Mouse (Mus musculus) C2C12 (cell line): ENCODE results near the gene Hspb9. TPM values are rescaled to one million over a fixed set of nuclear protein-coding genes. Genes with fewer than 3 reads are reported as not detected.
A peak's percentile ranks its signal among the peaks of the same experiment; 100 is the strongest.

Experiments used
- H3K27me3 ChIP-seq: one replicate; pipeline ENCODE4 v1.6.1; 2011; ENCODE audit not compliant: control insufficient read depth, insufficient read depth, insufficient read length
- H3K36me3 ChIP-seq: one replicate; pipeline ENCODE4 v1.6.1; 2011; ENCODE audit not compliant: control insufficient read depth, insufficient read depth
- H3K4me3 ChIP-seq: one replicate; pipeline ENCODE4 v1.5.1; 2011; ENCODE audit warnings: mild to moderate bottlenecking, control low read depth; ENCODE audit not compliant: poor library complexity, insufficient read depth, severe bottlenecking
- H3K79me2 ChIP-seq: one replicate; pipeline ENCODE4 v1.6.1; 2011; ENCODE audit not compliant: control insufficient read depth, insufficient read depth
- H3K79me3 ChIP-seq: one replicate; pipeline ENCODE4 v1.6.1; 2011; ENCODE audit warnings: low read depth, control low read depth
- H3ac ChIP-seq: one replicate; pipeline ENCODE3; 2011; ENCODE audit warnings: low read depth; ENCODE audit not compliant: control insufficient read depth, insufficient read length
- CEBPB ChIP-seq: IDR thresholded peaks from one replicate; pipeline ENCODE4 v1.6.1; 2011; ENCODE audit warnings: low read depth, mild to moderate bottlenecking, control low read depth, moderate library complexity
- CTCF ChIP-seq: IDR thresholded peaks from one replicate; pipeline ENCODE4 v1.5.1; 2011; ENCODE audit not compliant: control insufficient read depth, insufficient read depth, insufficient read length
- FOSL1 ChIP-seq: IDR thresholded peaks from one replicate; pipeline ENCODE4 v1.8.0; 2011; ENCODE audit warnings: mild to moderate bottlenecking, low read length; ENCODE audit not compliant: poor library complexity, insufficient read depth, severe bottlenecking
- MAX ChIP-seq: IDR thresholded peaks from one replicate; pipeline ENCODE4 v1.6.1; 2011; ENCODE audit warnings: mild to moderate bottlenecking, control low read depth
- MYOD1 ChIP-seq: IDR thresholded peaks from one replicate; pipeline ENCODE4 v1.6.1; 2011; ENCODE audit warnings: low read depth; ENCODE audit not compliant: control insufficient read depth, insufficient read length
- MYOG ChIP-seq: IDR thresholded peaks from one replicate; pipeline ENCODE4 v1.6.1; 2011; ENCODE audit not compliant: control insufficient read depth, insufficient read length; ENCODE audit errors: extremely low read depth
- USF1 ChIP-seq: IDR thresholded peaks from one replicate; pipeline ENCODE4 v1.6.1; 2011; ENCODE audit warnings: low read depth, mild to moderate bottlenecking, control low read depth, moderate library complexity
- polyA plus RNA-seq: library from polyadenylated mRNA; unstranded; fragments of >200 nt; fragmentation: generic; extraction: Trizol; gene quantifications from one replicate; pipeline ENCODE4 v1.2.1, GENCODE M21; 2012; ENCODE audit warnings: missing spikeins

Gene Hspb9
- polyA plus RNA-seq, 1 experiment: 0.68 TPM

- H3K79me3 ChIP-seq: no peaks in the 10 kb centered on the region
- H3K4me3 ChIP-seq: no peak overlapping the region
- H3K79me2 ChIP-seq: no peaks in the 10 kb centered on the region
- no peak overlapping the region for H3ac ChIP-seq
- H3K27me3 ChIP-seq: peaks cover 83% of the 10 kb centered on the region
- H3K36me3 ChIP-seq: no peaks in the 10 kb centered on the region
- TF ChIP-seq MYOG: no peak
Measured at GRCm38 (mm10) chr11:100754693-100755057, 41.0 kb downstream of the Hspb9 start.

GRCm38 (mm10) chr11:100756476-100756875, 42.8 kb downstream of the Hspb9 start:
- TF ChIP-seq USF1 (no peak), CEBPB (no peak), MYOD1 (no peak), FOSL1 (no peak), CTCF (no peak), MYOG (no peak), MAX (no peak)
- no peaks in the 10 kb centered on the region for H3K36me3 ChIP-seq
- no peaks in the 10 kb centered on the region for H3K79me3 ChIP-seq
- H3K4me3 ChIP-seq: no peak overlapping the region
- peaks cover 89% of the 10 kb centered on the region for H3K27me3 ChIP-seq
- no peaks in the 10 kb centered on the region for H3K79me2 ChIP-seq
- H3ac ChIP-seq: no peak overlapping the region

GRCm38 (mm10) chr11:100757566-100757965, 43.9 kb downstream of the Hspb9 start:
- H3K27me3 ChIP-seq: peaks cover 87% of the 10 kb centered on the region
- no peaks in the 10 kb centered on the region for H3K79me2 ChIP-seq
- TF ChIP-seq MYOG (no peak), CTCF (no peak), MYOD1 (no peak), CEBPB (no peak), FOSL1 (no peak), USF1 (no peak), MAX (no peak)

GRCm38 (mm10) chr11:100758707-100759610, 45.3 kb downstream of the Hspb9 start:
- no peak for TF ChIP-seq CTCF
- no peak for TF ChIP-seq CEBPB
- TF ChIP-seq FOSL1: no peak
- TF ChIP-seq MAX: no peak
- TF ChIP-seq MYOG: no peak
- no peak for TF ChIP-seq MYOD1
- TF ChIP-seq USF1: no peak
- no peaks in the 10 kb centered on the region for H3K79me2 ChIP-seq
- H3K79me3 ChIP-seq: no peaks in the 10 kb centered on the region
- no peaks in the 10 kb centered on the region for H3K36me3 ChIP-seq
- no peak overlapping the region for H3ac ChIP-seq
- H3K4me3 ChIP-seq: no peak overlapping the region
- H3K27me3 ChIP-seq: peaks cover 80% of the 10 kb centered on the region

More at GRCm38 (mm10) chr11:100757566-100757965, 43.9 kb downstream of the Hspb9 start:
- Histone ChIP-seq H3K79me3 (no peaks in the 10 kb centered on the region), H3K36me3 (no peaks in the 10 kb centered on the region), H3ac (no peak overlapping the region), H3K4me3 (no peak overlapping the region)

DNA sequence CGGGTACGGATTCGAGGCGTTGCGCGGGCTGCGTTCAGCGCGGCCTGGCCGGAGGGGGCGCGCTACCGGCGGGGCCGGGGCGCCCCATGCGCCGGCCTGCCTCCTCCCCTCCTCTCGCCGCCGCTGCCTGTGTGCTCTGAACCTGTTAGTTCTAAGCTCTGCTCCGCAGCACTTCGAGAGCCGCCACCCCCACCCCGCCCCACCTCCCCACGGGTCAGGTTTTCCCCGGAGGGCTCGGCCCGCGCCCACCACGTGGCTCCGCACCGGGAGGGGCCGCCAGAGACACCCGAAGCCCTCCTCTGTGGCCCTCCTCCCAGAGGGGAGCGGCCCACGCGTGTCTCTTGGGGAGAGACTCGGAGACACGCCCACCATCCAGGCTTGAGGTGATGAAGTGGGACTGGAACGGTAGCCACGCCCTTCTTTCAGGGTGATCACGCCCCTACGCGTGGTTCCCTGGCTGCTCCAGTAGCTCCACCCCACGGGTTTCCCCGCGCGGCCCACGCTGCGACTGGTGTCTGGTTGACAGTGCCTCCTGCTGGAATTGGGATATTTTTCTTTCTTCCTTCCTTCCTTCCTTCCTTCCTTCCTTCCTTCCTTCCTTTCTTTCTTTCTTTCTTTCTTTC, 46.1 kb downstream of the Hspb9 start, which contains the start of gene Kcnh4:
Gene Kcnh4 (minus strand): TSS at position 332 of the 623 bp plus-strand sequence.
- TF ChIP-seq FOSL1: no peak
- no peak for TF ChIP-seq MYOD1
- TF ChIP-seq CEBPB: no peak
- no peak for TF ChIP-seq MAX
- no peak for TF ChIP-seq USF1
- no peak for TF ChIP-seq CTCF
- no peak for TF ChIP-seq MYOG
- no peaks in the 10 kb centered on the region for H3K79me2 ChIP-seq
- peaks cover 72% of the 10 kb centered on the region for H3K27me3 ChIP-seq
- no peaks in the 10 kb centered on the region for H3K79me3 ChIP-seq
- H3K4me3 ChIP-seq: no peak within 1 kb of the TSS
- H3ac ChIP-seq: no peak within 1 kb of the TSS
- H3K36me3 ChIP-seq: no peaks in the 10 kb centered on the region

GRCm38 (mm10) chr11:100761547-100762045, 47.9 kb downstream of the Hspb9 start:
- H3K36me3 ChIP-seq: no peaks in the 10 kb centered on the region
- H3K79me3 ChIP-seq: no peaks in the 10 kb centered on the region
- TF ChIP-seq MYOD1: no peak
- peak; percentile 56 for TF ChIP-seq CTCF
- peaks cover 59% of the 10 kb centered on the region for H3K27me3 ChIP-seq
- H3K79me2 ChIP-seq: no peaks in the 10 kb centered on the region
- no peak overlapping the region for H3ac ChIP-seq
- no peak overlapping the region for H3K4me3 ChIP-seq
